Mouse (Mus musculus) intestine, postnatal 0 days (tissue): Measurements from ENCODE around the gene Syde2. TPM values are rescaled to one million over a fixed set of nuclear protein-coding genes. Genes with fewer than 3 reads are reported as not detected.

Experiments used
- ATAC-seq: fragments of 200-750 bp; cut with Nextera tagmentation; 2 replicates; pipeline ENCODE4 v1.8.0; 2017; ENCODE audit warnings: mild to moderate bottlenecking, moderate TSS enrichment, moderate library complexity
- H3K27ac ChIP-seq: fragments of 300-500 bp; sonication (generic); 2 replicates; pipeline ENCODE4 v1.5.1; 2014; ENCODE audit warnings: mild to moderate bottlenecking, low read depth, low read length, moderate library complexity
- H3K27me3 ChIP-seq: fragments of 300-500 bp; sonication (generic); replicated peaks from 2 replicates; pipeline ENCODE4 v1.6.1; 2014; ENCODE audit warnings: low read length, mixed read lengths; ENCODE audit not compliant: control insufficient read depth, insufficient read depth
- H3K36me3 ChIP-seq: fragments of 300-500 bp; sonication (generic); 2 replicates; pipeline ENCODE4 v1.6.1; 2014; ENCODE audit warnings: mild to moderate bottlenecking, moderate library complexity; ENCODE audit not compliant: control insufficient read depth, insufficient read depth
- H3K4me1 ChIP-seq: fragments of 300-500 bp; sonication (generic); replicated peaks from 2 replicates; pipeline ENCODE4 v1.6.1; 2014; ENCODE audit warnings: antibody characterized with exemption, low read length, mixed read lengths; ENCODE audit not compliant: control insufficient read depth, insufficient read depth
- H3K4me2 ChIP-seq: fragments of 300-500 bp; sonication (generic); replicated peaks from 2 replicates; pipeline ENCODE4 v1.6.1; 2014; ENCODE audit warnings: low read depth, mild to moderate bottlenecking, moderate library complexity
- H3K4me3 ChIP-seq: fragments of 300-500 bp; sonication (generic); 2 replicates; pipeline ENCODE4 v1.5.1; 2014; ENCODE audit warnings: low read depth, low read length
- H3K9ac ChIP-seq: fragments of 300-500 bp; sonication (generic); 2 replicates; pipeline ENCODE4 v1.6.1; 2014; ENCODE audit warnings: mild to moderate bottlenecking, low read depth, low read length
- H3K9me3 ChIP-seq: fragments of 300-500 bp; sonication (generic); 2 replicates; pipeline ENCODE4 v1.6.1; 2016; ENCODE audit warnings: mixed run types; ENCODE audit not compliant: control insufficient read depth
- CTCF ChIP-seq: sonication (generic); IDR thresholded peaks from 2 replicates; pipeline ENCODE4 v1.5.1; 2016; ENCODE audit warnings: low read depth, mild to moderate bottlenecking, control low read depth, antibody characterized with exemption, moderate library complexity
- WGBS: fragments of 180-500 bp; shearing (Covaris S2); extraction: QIAGEN DNeasy Blood & Tissue Kit; methylation state at CpG from one replicate; pipeline ENCODE4 v1.1.7; 2014; 5-methylcytosine and 5-hydroxymethylcytosine counted together
- polyA plus RNA-seq: library from polyadenylated mRNA; unstranded; fragments of >200 nt; fragmentation: Nextera tagmentation; extraction: Ambion mirVana; gene quantifications from 2 replicates; pipeline ENCODE4 v1.2.1, GENCODE M21; 2015

The Syde2 gene
- polyA plus RNA-seq, 1 experiment from 2014 or later, result 0.98 TPM

GRCm38 (mm10) chr3:146069276-146069675, 81.6 kb downstream of the Syde2 start:
- Histone ChIP-seq H3K27ac (no peak overlapping the region), H3K4me2 (no peak overlapping the region), H3K9me3 (no peaks in the 10 kb centered on the region), H3K9ac (no peak overlapping the region), H3K4me3 (no peak overlapping the region), H3K4me1 (no peaks in the 10 kb centered on the region), H3K36me3 (no peaks in the 10 kb centered on the region), H3K27me3 (no peaks in the 10 kb centered on the region)
- TF ChIP-seq CTCF, result no peak
- WGBS, result 84% methylated on average over 4 of the region's 4 CpGs
- no peak for ATAC-seq

Other genes with a start within 250 kb of the Syde2 start
- gene Ddah1, start 229.2 kb upstream of the Syde2 start, polyA plus RNA-seq, result 24.9 and 25.9 TPM in 2 replicates
- gene Bcl10, start 65.1 kb upstream of the Syde2 start, polyA plus RNA-seq, result 39.1 and 40.3 TPM in 2 replicates
- gene 2410004B18Rik, start 49.9 kb upstream of the Syde2 start, polyA plus RNA-seq, result 38.7 and 38.9 TPM in 2 replicates
- 0.89 and 1.0 TPM in 2 replicates for gene Wdr63, start 120.3 kb downstream of the Syde2 start, polyA plus RNA-seq
- gene Mcoln3, start 129.6 kb downstream of the Syde2 start, polyA plus RNA-seq, result 137 and 144 TPM in 2 replicates
- gene Mcoln2, start 162.0 kb downstream of the Syde2 start, polyA plus RNA-seq, result 6.4 TPM in 2 replicates
- gene Lpar3, start 233.1 kb downstream of the Syde2 start, polyA plus RNA-seq, result 10.7 TPM in 2 replicates